Mouse (Mus musculus) cerebellum, adult 2 months (tissue): ENCODE data around the gene Wasf2.

Experiments
- CTCF ChIP-seq: fragments of 200-500 bp; IDR thresholded peaks from 2 replicates; pipeline ENCODE4 v1.5.1; 2011; ENCODE audit warnings: low read depth, mild to moderate bottlenecking, control low read depth, low read length, moderate library complexity, borderline replicate concordance; ENCODE audit not compliant: insufficient read depth
- POLR2A ChIP-seq: fragments of 200-500 bp; IDR thresholded peaks from 2 replicates; pipeline ENCODE4 v1.6.1; 2011; ENCODE audit warnings: low read length, control low read depth, borderline replicate concordance; ENCODE audit not compliant: insufficient read depth

DNA sequence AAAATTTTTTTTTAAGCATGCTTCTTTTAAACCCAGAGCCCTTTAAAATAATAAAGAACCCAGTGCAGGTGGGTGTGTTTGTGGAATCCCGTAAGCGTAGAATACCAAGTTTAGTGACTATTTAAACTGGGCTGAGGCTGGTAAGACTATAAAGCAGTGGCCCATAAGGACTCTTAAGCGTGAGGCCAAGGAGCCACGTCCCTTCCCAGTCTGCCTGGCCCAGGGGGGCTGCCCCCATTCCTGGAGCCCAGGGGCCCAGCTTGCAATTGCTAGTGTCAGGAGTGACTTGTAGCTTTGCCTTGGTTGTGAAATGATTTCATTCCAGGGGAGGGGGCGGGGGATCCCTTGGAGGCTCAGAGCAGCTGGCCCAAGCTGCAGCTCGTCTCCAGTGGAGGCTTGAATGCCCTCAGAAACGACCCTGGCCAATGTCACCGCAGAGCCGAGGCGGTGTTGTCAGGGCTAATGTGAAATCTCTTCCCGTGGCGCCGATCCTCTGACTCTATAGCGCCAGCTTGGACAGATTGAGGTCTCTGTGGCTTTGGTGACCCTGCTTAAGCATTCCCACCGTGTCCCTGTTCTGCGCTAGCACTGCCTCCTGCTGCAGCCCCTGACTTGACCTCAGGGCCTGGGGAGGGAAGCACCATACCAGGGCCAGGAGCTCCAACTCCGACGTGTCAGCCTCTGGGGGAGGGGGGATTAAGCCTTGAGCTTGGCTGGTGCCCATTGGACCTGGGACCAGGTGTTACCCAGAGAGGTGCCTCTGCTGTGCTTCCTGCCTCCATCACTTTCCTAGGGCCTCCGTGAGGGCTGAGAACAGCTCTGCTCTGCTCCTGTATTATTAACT, 68.3 kb downstream of the Wasf2 start:
- no peak for TF ChIP-seq CTCF
- TF ChIP-seq POLR2A, result no peak
